Mouse (Mus musculus) kidney, embryonic 15.5 days (tissue): Measurements from ENCODE around the gene Slit1. TPM values are rescaled to one million over a fixed set of nuclear protein-coding genes. Genes with fewer than 3 reads are reported as not detected.

Experiments used
- ATAC-seq: fragments of 200-750 bp; cut with Nextera tagmentation; replicated peaks from 2 replicates; pipeline ENCODE4 v1.8.0; 2017; ENCODE audit warnings: moderate TSS enrichment; ENCODE audit not compliant: low FRiP score
- H3K27ac ChIP-seq: fragments of 300-500 bp; sonication (generic); 2 replicates; pipeline ENCODE4 v1.5.1; 2015; ENCODE audit warnings: mild to moderate bottlenecking, inconsistent platforms
- H3K27me3 ChIP-seq: fragments of 300-500 bp; sonication (generic); 2 replicates; pipeline ENCODE4 v1.6.1; 2015; ENCODE audit warnings: inconsistent platforms
- H3K36me3 ChIP-seq: fragments of 300-500 bp; sonication (generic); 2 replicates; pipeline ENCODE4 v1.6.1; 2015; ENCODE audit warnings: inconsistent platforms
- H3K4me1 ChIP-seq: fragments of 300-500 bp; sonication (generic); 2 replicates; pipeline ENCODE4 v1.6.1; 2015; ENCODE audit warnings: inconsistent platforms
- H3K4me2 ChIP-seq: fragments of 300-500 bp; sonication (generic); 2 replicates; pipeline ENCODE4 v1.6.1; 2015; ENCODE audit warnings: moderate library complexity, mild to moderate bottlenecking, inconsistent platforms
- H3K4me3 ChIP-seq: fragments of 300-500 bp; sonication (generic); replicated peaks from 2 replicates; pipeline ENCODE4 v1.5.1; 2015; ENCODE audit warnings: mild to moderate bottlenecking, inconsistent platforms
- H3K9ac ChIP-seq: fragments of 300-500 bp; sonication (generic); 2 replicates; pipeline ENCODE4 v1.6.1; 2015; ENCODE audit warnings: mild to moderate bottlenecking, inconsistent platforms
- H3K9me3 ChIP-seq: fragments of 300-500 bp; sonication (generic); replicated peaks from 2 replicates; pipeline ENCODE4 v1.6.1; 2016; ENCODE audit warnings: inconsistent platforms
- WGBS: fragments of 180-500 bp; shearing (Covaris S2); methylation state at CpG from one replicate; pipeline ENCODE4 v1.1.7; 2015; ENCODE audit warnings: mixed read lengths; 5-methylcytosine and 5-hydroxymethylcytosine counted together
- polyA plus RNA-seq: library from polyadenylated mRNA; unstranded; fragments of >200 nt; fragmentation: Nextera tagmentation; extraction: Ambion mirVana; gene quantifications from 2 replicates; pipeline ENCODE4 v1.2.1, GENCODE M21; 2015

The Slit1 gene
- polyA plus RNA-seq, 1 experiment from 2014 or later, result 6.3 TPM

GRCm38 (mm10) chr19:41684874-41685273 lies 58.6 kb downstream of the Slit1 start:
- no peak overlapping the region for H3K4me2 ChIP-seq
- no peak overlapping the region for H3K9ac ChIP-seq
- ATAC-seq, result no peak
- H3K4me3 ChIP-seq, result no peak overlapping the region
- no peaks in the 10 kb centered on the region for H3K27me3 ChIP-seq
- H3K4me1 ChIP-seq, result 0 out of 2 replicates have a peak, but pooled peaks cover 8% of the 10 kb centered on the region
- no peak overlapping the region for H3K27ac ChIP-seq
- no peaks in the 10 kb centered on the region for H3K9me3 ChIP-seq
- 76% methylated on average over 1 of the region's 1 CpGs for WGBS
- H3K36me3 ChIP-seq, result no peaks in the 10 kb centered on the region

- Histone ChIP-seq H3K36me3 (no peaks in the 10 kb centered on the region), H3K9ac (no peak overlapping the region), H3K4me3 (no peak overlapping the region), H3K27me3 (peaks cover 3% of the 10 kb centered on the region; the same call in 1 of the 2 replicates), H3K27ac (no peak overlapping the region), H3K9me3 (no peaks in the 10 kb centered on the region), H3K4me1 (peaks cover 12% of the 10 kb centered on the region), H3K4me2 (no peak overlapping the region)
- 77% methylated on average over 1 of the region's 1 CpGs for WGBS
- no peak for ATAC-seq
Observed at GRCm38 (mm10) chr19:41683951-41684350, 59.5 kb downstream of the Slit1 start.

GRCm38 (mm10) chr19:41680267-41680666 lies 63.2 kb downstream of the Slit1 start:
- Histone ChIP-seq H3K27ac (no peak overlapping the region), H3K4me1 (peaks cover 22% of the 10 kb centered on the region), H3K9ac (no peak overlapping the region), H3K9me3 (no peaks in the 10 kb centered on the region), H3K27me3 (peaks cover 15% of the 10 kb centered on the region), H3K36me3 (no peaks in the 10 kb centered on the region), H3K4me3 (no peak overlapping the region), H3K4me2 (no peak overlapping the region)
- ATAC-seq, result no peak
- 100% methylated on average over 1 of the region's 1 CpGs for WGBS

- no peaks in the 10 kb centered on the region for H3K36me3 ChIP-seq
- peaks cover 24% of the 10 kb centered on the region for H3K4me1 ChIP-seq
- H3K4me2 ChIP-seq, result no peak overlapping the region
- no peak for ATAC-seq
- 27% methylated on average over 15 of the region's 15 CpGs for WGBS
- no peaks in the 10 kb centered on the region for H3K9me3 ChIP-seq
- H3K4me3 ChIP-seq, result no peak overlapping the region
- H3K9ac ChIP-seq, result no peak overlapping the region
- no peak overlapping the region for H3K27ac ChIP-seq
- H3K27me3 ChIP-seq, result peaks cover 15% of the 10 kb centered on the region
Observed at GRCm38 (mm10) chr19:41679028-41679427, 64.4 kb downstream of the Slit1 start.

GRCm38 (mm10) chr19:41677575-41677974 lies 65.9 kb downstream of the Slit1 start:
- no peak overlapping the region for H3K4me3 ChIP-seq
- no peak overlapping the region for H3K9ac ChIP-seq
- ATAC-seq, result no peak
- H3K27me3 ChIP-seq, result peaks cover 15% of the 10 kb centered on the region
- no peak overlapping the region for H3K4me2 ChIP-seq
- no peak overlapping the region for H3K27ac ChIP-seq
- WGBS, result 61% methylated on average over 4 of the region's 4 CpGs
- H3K36me3 ChIP-seq, result no peaks in the 10 kb centered on the region
- H3K4me1 ChIP-seq, result peaks cover 32% of the 10 kb centered on the region
- H3K9me3 ChIP-seq, result no peaks in the 10 kb centered on the region

GRCm38 (mm10) chr19:41675583-41675982 lies 67.9 kb downstream of the Slit1 start:
- no peak for ATAC-seq

GRCm38 (mm10) chr19:41674366-41674765 lies 69.1 kb downstream of the Slit1 start:
- Histone ChIP-seq H3K27me3 (peaks cover 18% of the 10 kb centered on the region), H3K4me3 (no peak overlapping the region), H3K9me3 (no peaks in the 10 kb centered on the region), H3K4me1 (peaks cover 53% of the 10 kb centered on the region), H3K36me3 (no peaks in the 10 kb centered on the region), H3K4me2 (no peak overlapping the region), H3K27ac (no peak overlapping the region), H3K9ac (no peak overlapping the region)
- ATAC-seq, result no peak
- 74% methylated on average over 4 of the region's 4 CpGs for WGBS

More at GRCm38 (mm10) chr19:41675583-41675982, 67.9 kb downstream of the Slit1 start:
- no peak overlapping the region for H3K9ac ChIP-seq
- H3K4me2 ChIP-seq, result no peak overlapping the region
- no peak overlapping the region for H3K27ac ChIP-seq
- peaks cover 41% of the 10 kb centered on the region for H3K4me1 ChIP-seq
- WGBS, result 21% methylated on average over 8 of the region's 8 CpGs
- peaks cover 15% of the 10 kb centered on the region for H3K27me3 ChIP-seq
- no peaks in the 10 kb centered on the region for H3K36me3 ChIP-seq
- no peaks in the 10 kb centered on the region for H3K9me3 ChIP-seq
- H3K4me3 ChIP-seq, result no peak overlapping the region

GRCm38 (mm10) chr19:41672836-41673235 lies 70.6 kb downstream of the Slit1 start:
- Histone ChIP-seq H3K9ac (no peak overlapping the region), H3K4me1 (peaks cover 52% of the 10 kb centered on the region), H3K4me2 (no peak overlapping the region), H3K27me3 (peaks cover 10% of the 10 kb centered on the region), H3K27ac (no peak overlapping the region), H3K36me3 (no peaks in the 10 kb centered on the region), H3K4me3 (no peak overlapping the region), H3K9me3 (no peaks in the 10 kb centered on the region)
- peak; percentile 47; the same call in 1 of the 2 replicates for ATAC-seq
- 26% methylated on average over 4 of the region's 4 CpGs for WGBS

- H3K9ac ChIP-seq, result no peak overlapping the region
- peaks cover 4% of the 10 kb centered on the region for H3K27me3 ChIP-seq
- no peak overlapping the region for H3K4me2 ChIP-seq
- no peaks in the 10 kb centered on the region for H3K36me3 ChIP-seq
- H3K4me1 ChIP-seq, result peaks cover 44% of the 10 kb centered on the region
- 54% methylated on average over 7 of the region's 7 CpGs for WGBS
- no peak for ATAC-seq
- no peak overlapping the region for H3K27ac ChIP-seq
- no peaks in the 10 kb centered on the region for H3K9me3 ChIP-seq
- no peak overlapping the region for H3K4me3 ChIP-seq
Observed at GRCm38 (mm10) chr19:41670931-41671330, 72.5 kb downstream of the Slit1 start.

- H3K4me2 ChIP-seq, result no peak overlapping the region
- H3K4me3 ChIP-seq, result no peak overlapping the region
- WGBS, result 17% methylated on average over 5 of the region's 5 CpGs
- peaks cover 44% of the 10 kb centered on the region for H3K4me1 ChIP-seq
- no peaks in the 10 kb centered on the region for H3K9me3 ChIP-seq
- H3K36me3 ChIP-seq, result no peaks in the 10 kb centered on the region
- H3K9ac ChIP-seq, result no peak overlapping the region
- H3K27ac ChIP-seq, result no peak overlapping the region
- no peak for ATAC-seq
- H3K27me3 ChIP-seq, result peaks cover 4% of the 10 kb centered on the region
Observed at GRCm38 (mm10) chr19:41670473-41670872, 73.0 kb downstream of the Slit1 start.

- H3K4me3 ChIP-seq, result no peak overlapping the region
- no peaks in the 10 kb centered on the region for H3K36me3 ChIP-seq
- H3K27ac ChIP-seq, result no peak overlapping the region
- H3K9ac ChIP-seq, result no peak overlapping the region
- H3K9me3 ChIP-seq, result no peaks in the 10 kb centered on the region
- WGBS, result 15% methylated on average over 12 of the region's 12 CpGs
- H3K27me3 ChIP-seq, result peaks cover 5% of the 10 kb centered on the region
- peaks cover 46% of the 10 kb centered on the region for H3K4me1 ChIP-seq
- peak; percentile 34; the same call in 1 of the 2 replicates for ATAC-seq
- no peak overlapping the region for H3K4me2 ChIP-seq
Observed at GRCm38 (mm10) chr19:41669747-41670342, 73.6 kb downstream of the Slit1 start.

GRCm38 (mm10) chr19:41667591-41667990 lies 75.9 kb downstream of the Slit1 start:
- no peaks in the 10 kb centered on the region for H3K9me3 ChIP-seq
- no peak overlapping the region for H3K9ac ChIP-seq
- H3K4me2 ChIP-seq, result no peak overlapping the region
- no peak for ATAC-seq
- H3K27ac ChIP-seq, result no peak overlapping the region
- no peaks in the 10 kb centered on the region for H3K36me3 ChIP-seq
- H3K4me3 ChIP-seq, result no peak overlapping the region
- WGBS, result 55% methylated on average over 6 of the region's 6 CpGs
- H3K27me3 ChIP-seq, result peaks cover 18% of the 10 kb centered on the region
- peaks cover 41% of the 10 kb centered on the region for H3K4me1 ChIP-seq

GRCm38 (mm10) chr19:41665941-41666340 lies 77.5 kb downstream of the Slit1 start:
- 46% methylated on average over 4 of the region's 4 CpGs for WGBS
- 0 out of 2 replicates have a peak overlapping the region, but pooled peaks have one; percentile 8 for H3K27ac ChIP-seq

More at GRCm38 (mm10) chr19:41665941-41666340, 77.5 kb downstream of the Slit1 start:
- Histone ChIP-seq H3K9ac (no peak overlapping the region), H3K36me3 (no peaks in the 10 kb centered on the region), H3K4me1 (peaks cover 36% of the 10 kb centered on the region), H3K9me3 (no peaks in the 10 kb centered on the region), H3K4me2 (no peak overlapping the region), H3K4me3 (no peak overlapping the region), H3K27me3 (peaks cover 22% of the 10 kb centered on the region)
- no peak for ATAC-seq
